Mouse (Mus musculus) testis, adult 2 months (tissue): ENCODE data around the gene Hnrnpab.
A peak's percentile ranks its signal among the peaks of the same experiment; 100 is the strongest.

Source experiments
- CTCF ChIP-seq: fragments of 200-500 bp; IDR thresholded peaks from 2 replicates; pipeline ENCODE4 v1.5.1; 2012; ENCODE audit warnings: low read depth, mild to moderate bottlenecking, inconsistent platforms, low read length, moderate library complexity; ENCODE audit not compliant: control insufficient read depth, insufficient read depth, insufficient replicate concordance
- POLR2A ChIP-seq: fragments of 200-500 bp; IDR thresholded peaks from 2 replicates; pipeline ENCODE4 v1.6.1; 2012; ENCODE audit warnings: low read depth, mild to moderate bottlenecking, inconsistent platforms, low read length, moderate library complexity; ENCODE audit not compliant: control insufficient read depth

DNA sequence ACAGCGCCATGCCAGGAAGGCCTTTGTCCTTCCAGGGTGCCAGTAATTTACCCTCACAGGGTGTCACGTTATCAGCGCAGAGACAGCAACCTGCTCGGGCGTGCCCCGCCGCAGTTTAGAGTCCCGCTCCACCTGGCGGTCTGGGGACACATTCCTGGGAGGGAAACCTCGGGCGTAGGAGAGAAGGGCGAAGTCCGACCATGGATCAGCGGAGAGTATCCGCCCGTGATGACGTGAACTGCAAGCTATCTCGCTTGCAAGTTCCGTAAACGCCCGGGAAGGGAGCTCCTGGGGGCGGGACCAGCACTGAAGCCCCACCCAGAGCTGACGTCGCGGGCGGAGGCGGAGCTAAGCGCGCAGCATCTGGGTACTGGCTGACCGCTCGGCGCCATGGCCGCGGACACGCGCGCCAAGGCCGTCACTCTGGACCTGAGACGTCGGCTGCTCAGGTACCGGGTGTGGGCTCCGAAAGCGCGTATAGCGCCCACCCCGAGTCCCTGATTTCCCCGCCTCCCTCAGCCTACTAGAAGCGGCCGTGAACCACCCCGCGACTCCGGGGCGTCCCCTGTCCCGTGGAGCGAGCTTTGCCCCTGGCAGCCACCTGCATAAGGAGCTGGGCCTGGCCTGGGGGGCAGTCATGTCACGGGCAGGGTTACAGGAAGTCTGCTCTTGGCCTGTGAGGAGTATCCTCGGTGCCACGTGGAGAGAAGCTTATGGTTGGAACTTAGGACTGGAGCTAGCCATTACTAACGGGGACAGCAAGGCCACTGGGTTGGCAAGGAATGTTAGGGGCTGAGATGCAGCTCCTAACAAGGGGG lies 22.0 kb downstream of the Hnrnpab start, which contains the start of gene Phykpl:
- TF ChIP-seq POLR2A (peak; percentile 84), CTCF (no peak)
